Mouse (Mus musculus) gastrocnemius, postnatal 36 days (tissue): ENCODE results near the gene Rxfp4. TPM values are rescaled to one million over a fixed set of nuclear protein-coding genes. Genes with fewer than 3 reads are reported as not detected.

Source experiments
- DNase-seq, 2 experiments: peaks; one replicate each; pipeline ENCODE4 v3.0.0; 2022
- intact Hi-C: fragments of 180-260 bp; cut with DNase I; formaldehyde crosslinking; loops from one replicate; pipeline ENCODE4 v1.15.1; 2025
- long read RNA-seq, 2 experiments: library from polyadenylated mRNA; stranded (forward); transcript quantifications; one replicate each; pipeline ENCODE4 v2.0.0; 2021
- total RNA-seq, 2 experiments: library from RNA; stranded (reverse); gene quantifications; 2 replicates each; pipeline ENCODE4 v1.2.3; 2021

Gene Rxfp4
- not detected for total RNA-seq
- long read RNA-seq, experiment 1, result 0 reads
- long read RNA-seq, experiment 2, result 0 reads

GRCm38 (mm10) chr3:88652846-88653515 is at the start of gene Rxfp4:
Gene Rxfp4, minus strand, starts transcription at chr3:88653142.
- DNase-seq, result no peak
- intact Hi-C loops, result no loop called here

GRCm38 (mm10) chr3:88701222-88701621 is 48.3 kb upstream of the Rxfp4 start:
- intact Hi-C loops, result loop anchor here (10.0 kb wide), 1 partner anchor 334 kb away; no protein-coding TSS in a partner anchor
- DNase-seq, result no peak

- intact Hi-C loops, result loop anchor here (10.0 kb wide), 1 partner anchor 335 kb away; no protein-coding TSS in a partner anchor
- no peak for DNase-seq
Measured at GRCm38 (mm10) chr3:88700247-88700646, 47.3 kb upstream of the Rxfp4 start.

- no peak for DNase-seq
- intact Hi-C loops, result loop anchor here (10.0 kb wide), 1 partner anchor 384 kb away; no protein-coding TSS in a partner anchor
Measured at GRCm38 (mm10) chr3:88698834-88699233, 45.9 kb upstream of the Rxfp4 start.

- intact Hi-C loops, result loop anchor here (10.0 kb wide), 1 partner anchor 383 kb away; no protein-coding TSS in a partner anchor
- DNase-seq, result no peak
Measured at GRCm38 (mm10) chr3:88698051-88698450, 45.1 kb upstream of the Rxfp4 start.

- intact Hi-C loops, result loop anchor here (10.0 kb wide), 1 partner anchor 381 kb away; no protein-coding TSS in a partner anchor
- DNase-seq, result no peak
Measured at GRCm38 (mm10) chr3:88695545-88695944, 42.6 kb upstream of the Rxfp4 start.

GRCm38 (mm10) chr3:88689079-88689478 is 36.1 kb upstream of the Rxfp4 start:
- intact Hi-C loops, result loop anchor here (10.0 kb wide), 1 partner anchor 394 kb away; the partner anchor contains the start of genes Cct3 and Tsacc
- no peak for DNase-seq

- intact Hi-C loops, result loop anchor here (10.0 kb wide), 1 partner anchor 392 kb away; the partner anchor contains the start of genes Cct3 and Tsacc
- DNase-seq, result no peak
Measured at GRCm38 (mm10) chr3:88686734-88687611, 34.0 kb upstream of the Rxfp4 start.

- no peak for DNase-seq
- intact Hi-C loops, result loop anchor here (10.0 kb wide), 1 partner anchor 391 kb away; the partner anchor contains the start of genes Cct3 and Tsacc
Measured at GRCm38 (mm10) chr3:88685958-88686451, 33.1 kb upstream of the Rxfp4 start.

GRCm38 (mm10) chr3:88684980-88685941 is 32.3 kb upstream of the Rxfp4 start, which contains the start of gene Khdc4:
Gene Khdc4, plus strand, starts transcription at chr3:88685803.
- peak; percentile 93 to 95 for DNase-seq
- intact Hi-C loops, result loop anchor here (10.0 kb wide), 1 partner anchor 390 kb away; the partner anchor contains the start of genes Cct3 and Tsacc

GRCm38 (mm10) chr3:88684236-88684979 is 31.5 kb upstream of the Rxfp4 start:
- no peak for DNase-seq
- intact Hi-C loops, result loop anchor here (10.0 kb wide), 1 partner anchor 390 kb away; the partner anchor contains the start of genes Cct3 and Tsacc

- DNase-seq, result no peak
- intact Hi-C loops, result loop anchor here (10.0 kb wide), 1 partner anchor 389 kb away; the partner anchor contains the start of genes Cct3 and Tsacc
Measured at GRCm38 (mm10) chr3:88683814-88684213, 30.9 kb upstream of the Rxfp4 start.

GRCm38 (mm10) chr3:88677399-88677798 is 24.5 kb upstream of the Rxfp4 start:
- DNase-seq, result peak; percentile 62 to 74

GRCm38 (mm10) chr3:88664095-88664494 is 11.2 kb upstream of the Rxfp4 start:
- intact Hi-C loops, result no loop called here
- DNase-seq, result no peak

More at GRCm38 (mm10) chr3:88677399-88677798, 24.5 kb upstream of the Rxfp4 start:
- intact Hi-C loops, result loop anchor here (5.0 kb wide), 1 partner anchor 60 kb away; no protein-coding TSS in a partner anchor

GRCm38 (mm10) chr3:88659798-88660197 is 6.9 kb upstream of the Rxfp4 start:
- intact Hi-C loops, result no loop called here
- DNase-seq, result no peak

GRCm38 (mm10) chr3:88658441-88659127 is 5.6 kb upstream of the Rxfp4 start:
- intact Hi-C loops, result no loop called here
- no peak for DNase-seq

- intact Hi-C loops, result no loop called here
- DNase-seq, result no peak
Measured at GRCm38 (mm10) chr3:88655619-88656018, 2.7 kb upstream of the Rxfp4 start.

- no peak for DNase-seq
- intact Hi-C loops, result no loop called here
Measured at GRCm38 (mm10) chr3:88654621-88655020, 1.7 kb upstream of the Rxfp4 start.
